Mouse (Mus musculus) embryo, embryonic 10 days (tissue): ENCODE results near the gene Klhl8.

ENCODE experiments used
- DNase-seq: peaks from one replicate; pipeline ENCODE4 v3.0.0-alpha.2; 2015; ENCODE audit warnings: low spot score

Klhl8 gene

GRCm38 (mm10) chr5:103916595-103917356 is 5.7 kb upstream of the Klhl8 start:
- DNase-seq = no peak

GRCm38 (mm10) chr5:103914335-103915226 is 3.5 kb upstream of the Klhl8 start:
- DNase-seq = no peak

- DNase-seq = no peak
Observed at GRCm38 (mm10) chr5:103913150-103913549, 2.1 kb upstream of the Klhl8 start.

- no peak for DNase-seq
Observed at GRCm38 (mm10) chr5:103911555-103911954, 496 bp upstream of the Klhl8 start.

- DNase-seq = no peak
Observed at GRCm38 (mm10) chr5:103910156-103910555, 903 bp downstream of the Klhl8 start.

GRCm38 (mm10) chr5:103909466-103909865 is 1.6 kb downstream of the Klhl8 start:
- no peak for DNase-seq

- DNase-seq = no peak
Observed at GRCm38 (mm10) chr5:103908851-103909250, 2.2 kb downstream of the Klhl8 start.

- no peak for DNase-seq
Observed at GRCm38 (mm10) chr5:103907844-103908243, 3.2 kb downstream of the Klhl8 start.

- no peak for DNase-seq
Observed at GRCm38 (mm10) chr5:103906173-103906572, 4.9 kb downstream of the Klhl8 start.

GRCm38 (mm10) chr5:103898310-103898709 is 12.7 kb downstream of the Klhl8 start:
- DNase-seq = no peak

GRCm38 (mm10) chr5:103889766-103890165 is 21.3 kb downstream of the Klhl8 start:
- DNase-seq = no peak

GRCm38 (mm10) chr5:103863759-103864158 is 47.3 kb downstream of the Klhl8 start:
- DNase-seq = no peak

- DNase-seq = no peak
Observed at GRCm38 (mm10) chr5:103860622-103861021, 50.4 kb downstream of the Klhl8 start.

- no peak for DNase-seq
Observed at GRCm38 (mm10) chr5:103857151-103857550, 53.9 kb downstream of the Klhl8 start.

- DNase-seq = peak; percentile 90
Observed at GRCm38 (mm10) chr5:103856286-103857009, 54.6 kb downstream of the Klhl8 start.

GRCm38 (mm10) chr5:103855483-103856211 is 55.4 kb downstream of the Klhl8 start:
- no peak for DNase-seq

- DNase-seq = no peak
Observed at GRCm38 (mm10) chr5:103854807-103855194, 56.3 kb downstream of the Klhl8 start.

- DNase-seq = no peak
Observed at GRCm38 (mm10) chr5:103854041-103854806, 56.8 kb downstream of the Klhl8 start.

GRCm38 (mm10) chr5:103852756-103853549 is 58.1 kb downstream of the Klhl8 start:
- DNase-seq = no peak

GRCm38 (mm10) chr5:103848546-103848945 is 62.5 kb downstream of the Klhl8 start:
- DNase-seq = no peak
